Mouse (Mus musculus) spleen, postnatal 36 days (tissue): ENCODE data around the gene Prtg.

Experiments used
- DNase-seq, 2 experiments: peaks; one replicate each; pipeline ENCODE4 v3.0.0; 2022; ENCODE audit warnings: low spot score in 2 of 2, mixed read lengths in 1 of 2

The Prtg gene

GRCm38 (mm10) chr9:72911381-72911780 lies 104.7 kb downstream of the Prtg start:
- DNase-seq: no peak

- no peak for DNase-seq
These were observed 106.9 kb downstream of the Prtg start for GRCm38 (mm10) chr9:72913551-72913950.

- DNase-seq: no peak
These were observed 109.1 kb downstream of the Prtg start for GRCm38 (mm10) chr9:72915728-72916127.

- no peak for DNase-seq
These were observed 116.4 kb downstream of the Prtg start for GRCm38 (mm10) chr9:72923068-72923467.

- no peak for DNase-seq
These were observed 118.6 kb downstream of the Prtg start, which contains the start of gene Pygo1 for GRCm38 (mm10) chr9:72925021-72925934. Gene Pygo1, plus strand, starts transcription at chr9:72925645.

- no peak for DNase-seq
These were observed 119.2 kb downstream of the Prtg start for GRCm38 (mm10) chr9:72925935-72926258.

GRCm38 (mm10) chr9:72931166-72931790 lies 124.6 kb downstream of the Prtg start:
- no peak for DNase-seq

- DNase-seq: no peak
These were observed 128.6 kb downstream of the Prtg start for GRCm38 (mm10) chr9:72935309-72935708.

- no peak for DNase-seq
These were observed 129.6 kb downstream of the Prtg start for GRCm38 (mm10) chr9:72936301-72936700.

GRCm38 (mm10) chr9:72943424-72943823 lies 136.8 kb downstream of the Prtg start:
- DNase-seq: no peak

GRCm38 (mm10) chr9:72944286-72944685 lies 137.6 kb downstream of the Prtg start:
- no peak for DNase-seq

GRCm38 (mm10) chr9:72947010-72947409 lies 140.3 kb downstream of the Prtg start:
- DNase-seq: no peak

GRCm38 (mm10) chr9:72949572-72949971 lies 142.9 kb downstream of the Prtg start:
- no peak for DNase-seq

GRCm38 (mm10) chr9:72954746-72955145 lies 148.1 kb downstream of the Prtg start:
- DNase-seq: no peak

- DNase-seq: peak; percentile 30 to 49
These were observed 148.9 kb downstream of the Prtg start for GRCm38 (mm10) chr9:72955546-72955945.

GRCm38 (mm10) chr9:72958521-72959450 lies 152.1 kb downstream of the Prtg start, which contains the start of the genes Dyx1c1 and Gm44503:
Gene Dyx1c1, plus strand, starts transcription at chr9:72958785.
Gene Gm44503, plus strand, starts transcription at chr9:72958852.
- DNase-seq: peak; percentile 77 to 79

GRCm38 (mm10) chr9:72961346-72961745 lies 154.7 kb downstream of the Prtg start:
- DNase-seq: no peak

GRCm38 (mm10) chr9:72961959-72962358 lies 155.3 kb downstream of the Prtg start:
- peak; percentile 74 to 77 for DNase-seq
